In the genomic region with DNA sequence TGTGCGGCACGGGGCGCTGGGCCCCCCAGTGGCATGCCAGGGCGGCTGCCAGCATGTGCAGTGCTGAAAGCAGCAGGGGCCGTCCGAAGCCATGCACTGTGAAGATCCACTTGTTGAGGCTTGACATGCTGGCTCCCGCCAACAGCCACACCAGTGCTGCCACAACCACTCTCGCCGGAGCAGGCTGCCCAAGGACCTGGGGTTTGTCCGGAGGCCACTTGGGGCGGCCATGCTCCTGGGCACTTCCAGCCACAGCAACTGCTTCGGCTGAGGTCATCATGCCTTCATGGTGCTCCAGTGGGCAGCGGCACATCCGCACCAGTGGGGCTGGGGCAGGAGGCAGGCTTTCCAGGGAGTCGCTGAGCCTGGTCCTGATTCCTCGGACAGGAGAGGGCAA, we compare ENCODE assay signal across 8 mouse cellular contexts. TPM values are rescaled to one million over a fixed set of nuclear protein-coding genes. Genes with fewer than 3 reads are reported as not detected.
DNase-seq lines count a peak whose midpoint lies in the region; ATAC-seq and TF ChIP-seq lines count a peak whose summit lies in the region.

No protein-coding gene starts in this region.

- H3K9ac ChIP-seq in MEL (ENCODE audit: control insufficient read depth, low read depth, low read length, poor library complexity, severe bottlenecking): peak overlapping the region; percentile 74
- peak overlapping the region; percentile 51 for H3K9ac ChIP-seq in embryonic facial prominence, embryonic 12.5 days
- H3K9ac ChIP-seq in heart, postnatal 0 days (replicated peaks; ENCODE audit: low read depth, low read length): peak overlapping the region; percentile 58
- H3K9ac ChIP-seq in midbrain, embryonic 11.5 days (ENCODE audit: low read length): peak overlapping the region; percentile 70

- no peak for TF ChIP-seq RAD21 in MEL (IDR thresholded peaks at IDR 0.05; ENCODE audit: low read depth, low read length)

- peaks cover 9 to 30% of the 10 kb centered on the region in 2 experiments; a peak in 3 of 4 replicates for H3K4me1 ChIP-seq in MEL (ENCODE audit: control insufficient read depth in 1 of 2, insufficient read depth in 2 of 2, low read length in 2 of 2)
- H3K4me1 ChIP-seq in embryonic facial prominence, embryonic 12.5 days: peaks cover 24% of the 10 kb centered on the region
- H3K4me1 ChIP-seq in heart, postnatal 0 days (ENCODE audit: control insufficient read depth, insufficient read depth): peaks cover 26% of the 10 kb centered on the region
- peaks cover 33% of the 10 kb centered on the region for H3K4me1 ChIP-seq in limb, embryonic 10.5 days
- peaks cover 17% of the 10 kb centered on the region for H3K4me1 ChIP-seq in midbrain, embryonic 11.5 days (ENCODE audit: control insufficient read depth, insufficient read depth, low read length)

- TF ChIP-seq EP300 in MEL (IDR thresholded peaks at IDR 0.05; ENCODE audit: low read depth in 1 of 2, low read length in 2 of 2): no peak
- TF ChIP-seq EP300 in heart, postnatal 0 days (IDR thresholded peaks at IDR 0.05; ENCODE audit: low read depth): no peak

- H3K4me2 ChIP-seq in embryonic facial prominence, embryonic 12.5 days (replicated peaks): peak overlapping the region; percentile 92
- H3K4me2 ChIP-seq in heart, postnatal 0 days (ENCODE audit: low read depth, low read length): peak overlapping the region; percentile 88
- peak overlapping the region; percentile 89 for H3K4me2 ChIP-seq in midbrain, embryonic 11.5 days

- no peak for TF ChIP-seq CTCF in MEL (IDR thresholded peaks at IDR 0.05 in 2 of 3, conservative IDR thresholded peaks at IDR 0.05 in 1 of 3; ENCODE audit: control insufficient read depth in 1 of 3, insufficient read depth in 1 of 3, low read depth in 2 of 3, low read length in 3 of 3, poor library complexity in 1 of 3, severe bottlenecking in 1 of 3)
- no peak for TF ChIP-seq CTCF in heart, postnatal 0 days (IDR thresholded peaks at IDR 0.05; ENCODE audit: low read depth)

- peaks cover 0 to 10% of the 10 kb centered on the region in 2 experiments; a peak in 2 of 4 replicates for H3K36me3 ChIP-seq in MEL (ENCODE audit: control insufficient read depth in 1 of 2, insufficient read depth in 2 of 2, low read length in 2 of 2)
- H3K36me3 ChIP-seq in embryonic facial prominence, embryonic 12.5 days: no peaks in the 10 kb centered on the region
- H3K36me3 ChIP-seq in heart, postnatal 0 days (replicated peaks; ENCODE audit: control insufficient read depth, insufficient read depth, low read length): no peaks in the 10 kb centered on the region
- H3K36me3 ChIP-seq in limb, embryonic 10.5 days: no peaks in the 10 kb centered on the region
- H3K36me3 ChIP-seq in midbrain, embryonic 11.5 days (ENCODE audit: control insufficient read depth, insufficient read depth, low read length): no peaks in the 10 kb centered on the region

- ATAC-seq in frontal cortex, adult (ENCODE audit: low TSS enrichment): no peak
- no peak for ATAC-seq in embryonic facial prominence, embryonic 12.5 days (ENCODE audit: insufficient number of reproducible peaks, insufficient read depth, low FRiP score, low TSS enrichment)
- no peak; the same call in 1 of the 2 replicates for ATAC-seq in heart, postnatal 0 days (ENCODE audit: insufficient read depth, low read depth)
- ATAC-seq in midbrain, embryonic 11.5 days (ENCODE audit: low FRiP score): 0 out of 2 replicates have a peak, but pooled peaks have one; percentile 10

- H3K4me3 ChIP-seq in MEL (ENCODE audit: control insufficient read depth in 1 of 2, insufficient read depth in 1 of 2, low read depth in 2 of 2, low read length in 2 of 2): peak overlapping the region; percentile 72 to 75
- peak overlapping the region; percentile 53 for H3K4me3 ChIP-seq in embryonic facial prominence, embryonic 12.5 days
- peak overlapping the region; percentile 59 for H3K4me3 ChIP-seq in heart, postnatal 0 days (ENCODE audit: low read depth, low read length)
- H3K4me3 ChIP-seq in limb, embryonic 10.5 days: peak overlapping the region; percentile 72
- H3K4me3 ChIP-seq in midbrain, embryonic 11.5 days (ENCODE audit: low read depth, low read length): peak overlapping the region; percentile 56

- no peak overlapping the region for H3K27ac ChIP-seq in MEL (ENCODE audit: control insufficient read depth, low read depth, low read length)
- H3K27ac ChIP-seq in embryonic facial prominence, embryonic 12.5 days: 0 out of 2 replicates have a peak overlapping the region, but pooled peaks have one; percentile 23
- H3K27ac ChIP-seq in heart, postnatal 0 days (ENCODE audit: low read depth): no peak overlapping the region
- peak overlapping the region; percentile 72 for H3K27ac ChIP-seq in limb, embryonic 10.5 days
- no peak overlapping the region for H3K27ac ChIP-seq in midbrain, embryonic 11.5 days (ENCODE audit: low read depth, low read length)

- no peaks in the 10 kb centered on the region for H3K9me3 ChIP-seq in MEL (replicated peaks; ENCODE audit: insufficient read depth, low read length)
- H3K9me3 ChIP-seq in embryonic facial prominence, embryonic 12.5 days: no peaks in the 10 kb centered on the region
- H3K9me3 ChIP-seq in heart, postnatal 0 days (replicated peaks; ENCODE audit: control insufficient read depth, low read length): no peaks in the 10 kb centered on the region
- H3K9me3 ChIP-seq in limb, embryonic 10.5 days (replicated peaks): no peaks in the 10 kb centered on the region
- H3K9me3 ChIP-seq in midbrain, embryonic 11.5 days (ENCODE audit: control insufficient read depth, low read length): no peaks in the 10 kb centered on the region

- no peak for TF ChIP-seq POLR2A in MEL (IDR thresholded peaks at IDR 0.05; ENCODE audit: control insufficient read depth in 1 of 2, insufficient read depth in 1 of 2, low read depth in 1 of 2, low read length in 2 of 2, poor library complexity in 1 of 2)

- peaks cover 17% of the 10 kb centered on the region for H3K79me2 ChIP-seq in MEL (ENCODE audit: control insufficient read depth, insufficient read depth, low read length, poor library complexity)

- H3K27me3 ChIP-seq in MEL (ENCODE audit: control insufficient read depth in 1 of 2, insufficient read depth in 2 of 2, low read length in 2 of 2): no peaks in the 10 kb centered on the region
- peaks cover 21% of the 10 kb centered on the region for H3K27me3 ChIP-seq in embryonic facial prominence, embryonic 12.5 days
- H3K27me3 ChIP-seq in heart, postnatal 0 days (ENCODE audit: control insufficient read depth, insufficient read depth, low read length): no peaks in the 10 kb centered on the region
- peaks cover 31% of the 10 kb centered on the region for H3K27me3 ChIP-seq in limb, embryonic 10.5 days (ENCODE audit: low read depth, poor library complexity, severe bottlenecking)
- peaks cover 9% of the 10 kb centered on the region; the same call in 1 of the 2 replicates for H3K27me3 ChIP-seq in midbrain, embryonic 11.5 days (ENCODE audit: control insufficient read depth, insufficient read depth, low read length)

- peak; percentile 33 to 40 for DNase-seq in frontal cortex, postnatal 14 days (ENCODE audit: low spot score in 2 of 2)
- peak; percentile 70 for DNase-seq in MEL (ENCODE audit: low read depth, low spot score)
- DNase-seq in heart, postnatal 0 days (ENCODE audit: low spot score): no peak
- peak; percentile 63 for DNase-seq in limb, embryonic 10.5 days (ENCODE audit: low spot score)
- peak; percentile 93 for DNase-seq in midbrain, embryonic 11.5 days (ENCODE audit: low spot score, missing footprints)
- peak; percentile 9 to 14 for DNase-seq in thymus, postnatal 10 days (ENCODE audit: low spot score in 2 of 2)

- 2% methylated on average over 16 of the region's 16 CpGs for WGBS in embryonic facial prominence, embryonic 12.5 days
- 5% methylated on average over 16 of the region's 16 CpGs for WGBS in heart, postnatal 0 days
- WGBS in limb, embryonic 10.5 days: 2% methylated on average over 16 of the region's 16 CpGs
- WGBS in midbrain, embryonic 11.5 days: 1% methylated on average over 15 of the region's 16 CpGs

RNA-seq across cellular contexts. Expression of a gene that starts 1.6 kb away (rescaled TPM):
- 12.1 and 13.4 TPM in 2 replicates for total RNA-seq in MEL (2012; rRNA removed)
- 10 to 100 TPM in 1 of 2 experiments, not detected in 1; 14.0 TPM for polyA plus RNA-seq in MEL (2012; ENCODE audit: insufficient read depth in 1 of 2, insufficient read length in 2 of 2, low read depth in 1 of 2, low replicate concordance in 2 of 2, missing spikeins in 1 of 2)
- 5.1 and 5.2 TPM in 2 replicates for polyA plus RNA-seq in embryonic facial prominence, embryonic 12.5 days (2016; fragmentation: Nextera tagmentation; extraction: Ambion mirVana)
- 9.8 and 11.2 TPM in 2 replicates for total RNA-seq in heart, postnatal 0 days (2014; rRNA removed; ENCODE audit: low replicate concordance)
- 3.0 and 3.2 TPM in 2 replicates for polyA plus RNA-seq in heart, postnatal 0 days (2015; fragmentation: Nextera tagmentation; extraction: Ambion mirVana)
- polyA plus RNA-seq in limb, embryonic 10.5 days (2016; fragmentation: Nextera tagmentation; extraction: Ambion mirVana): 2.5 and 2.6 TPM in 2 replicates
- polyA plus RNA-seq in midbrain, embryonic 11.5 days (2014; fragmentation: Nextera tagmentation; extraction: Ambion mirVana): 3.2 and 3.5 TPM in 2 replicates

RNA-seq across cellular contexts. Expression of a gene that starts 17.8 kb away (rescaled TPM):
- total RNA-seq in MEL (2012; rRNA removed): 0.81 and 0.92 TPM in 2 replicates
- 1 to 10 TPM in 1 of 2 experiments, not detected in 1; 2.2 TPM for polyA plus RNA-seq in MEL (2012; ENCODE audit: insufficient read depth in 1 of 2, insufficient read length in 2 of 2, low read depth in 1 of 2, low replicate concordance in 2 of 2, missing spikeins in 1 of 2)
- 12.7 and 14.7 TPM in 2 replicates for polyA plus RNA-seq in embryonic facial prominence, embryonic 12.5 days (2016; fragmentation: Nextera tagmentation; extraction: Ambion mirVana)
- 10.4 and 14.8 TPM in 2 replicates for total RNA-seq in heart, postnatal 0 days (2014; rRNA removed; ENCODE audit: low replicate concordance)
- 9.8 and 16.5 TPM in 2 replicates for polyA plus RNA-seq in heart, postnatal 0 days (2015; fragmentation: Nextera tagmentation; extraction: Ambion mirVana)
- polyA plus RNA-seq in limb, embryonic 10.5 days (2016; fragmentation: Nextera tagmentation; extraction: Ambion mirVana): 12.9 and 17.0 TPM in 2 replicates
- polyA plus RNA-seq in midbrain, embryonic 11.5 days (2014; fragmentation: Nextera tagmentation; extraction: Ambion mirVana): 20.1 and 21.4 TPM in 2 replicates

RNA-seq across cellular contexts. Expression of a gene that starts 18.0 kb away (rescaled TPM):
- 0.08 and 0.10 TPM in 2 replicates for total RNA-seq in MEL (2012; rRNA removed)
- under 1 TPM in 1 of 2 experiments, not detected in 1; 0.40 TPM for polyA plus RNA-seq in MEL (2012; ENCODE audit: insufficient read depth in 1 of 2, insufficient read length in 2 of 2, low read depth in 1 of 2, low replicate concordance in 2 of 2, missing spikeins in 1 of 2)
- polyA plus RNA-seq in embryonic facial prominence, embryonic 12.5 days (2016; fragmentation: Nextera tagmentation; extraction: Ambion mirVana): 0.14 and 0.33 TPM in 2 replicates
- not detected in 2 replicates for total RNA-seq in heart, postnatal 0 days (2014; rRNA removed; ENCODE audit: low replicate concordance)
- polyA plus RNA-seq in heart, postnatal 0 days (2015; fragmentation: Nextera tagmentation; extraction: Ambion mirVana): 0.11 and 0.12 TPM in 2 replicates
- 0.67 and 0.70 TPM in 2 replicates for polyA plus RNA-seq in limb, embryonic 10.5 days (2016; fragmentation: Nextera tagmentation; extraction: Ambion mirVana)
- polyA plus RNA-seq in midbrain, embryonic 11.5 days (2014; fragmentation: Nextera tagmentation; extraction: Ambion mirVana): 0.57 and 0.64 TPM in 2 replicates

RNA-seq across cellular contexts. Expression of a gene that starts 19.1 kb away (rescaled TPM):
- total RNA-seq in MEL (2012; rRNA removed): 11.4 and 14.1 TPM in 2 replicates
- 10 to 100 TPM in 1 of 2 experiments, not detected in 1; 16.0 TPM for polyA plus RNA-seq in MEL (2012; ENCODE audit: insufficient read depth in 1 of 2, insufficient read length in 2 of 2, low read depth in 1 of 2, low replicate concordance in 2 of 2, missing spikeins in 1 of 2)
- polyA plus RNA-seq in embryonic facial prominence, embryonic 12.5 days (2016; fragmentation: Nextera tagmentation; extraction: Ambion mirVana): 34.6 and 36.1 TPM in 2 replicates
- 110 and 113 TPM in 2 replicates for total RNA-seq in heart, postnatal 0 days (2014; rRNA removed; ENCODE audit: low replicate concordance)
- 67.2 and 67.4 TPM in 2 replicates for polyA plus RNA-seq in heart, postnatal 0 days (2015; fragmentation: Nextera tagmentation; extraction: Ambion mirVana)
- polyA plus RNA-seq in limb, embryonic 10.5 days (2016; fragmentation: Nextera tagmentation; extraction: Ambion mirVana): 19.5 and 23.9 TPM in 2 replicates
- polyA plus RNA-seq in midbrain, embryonic 11.5 days (2014; fragmentation: Nextera tagmentation; extraction: Ambion mirVana): 28.4 and 30.9 TPM in 2 replicates

RNA-seq across cellular contexts. Expression of a gene that starts 49.2 kb away (rescaled TPM):
- total RNA-seq in MEL (2012; rRNA removed): not detected in 2 replicates
- polyA plus RNA-seq in MEL (2012; ENCODE audit: insufficient read depth in 1 of 2, insufficient read length in 2 of 2, low read depth in 1 of 2, low replicate concordance in 2 of 2, missing spikeins in 1 of 2): under 1 TPM in 1 of 2 experiments, not detected in 1; 0.04 TPM
- polyA plus RNA-seq in embryonic facial prominence, embryonic 12.5 days (2016; fragmentation: Nextera tagmentation; extraction: Ambion mirVana): 2.1 TPM in 2 replicates
- 6.3 and 8.9 TPM in 2 replicates for total RNA-seq in heart, postnatal 0 days (2014; rRNA removed; ENCODE audit: low replicate concordance)
- polyA plus RNA-seq in heart, postnatal 0 days (2015; fragmentation: Nextera tagmentation; extraction: Ambion mirVana): 2.9 TPM in 2 replicates
- 0.23 and 0.34 TPM in 2 replicates for polyA plus RNA-seq in limb, embryonic 10.5 days (2016; fragmentation: Nextera tagmentation; extraction: Ambion mirVana)
- polyA plus RNA-seq in midbrain, embryonic 11.5 days (2014; fragmentation: Nextera tagmentation; extraction: Ambion mirVana): 1.5 and 1.6 TPM in 2 replicates

Comparison
In these comparisons a context has a peak if more than half of its experiments do, and no peak if none do; other contexts are left out.
1. H3K27ac ChIP-seq: peak in embryonic facial prominence, embryonic 12.5 days (single experiment) and limb, embryonic 10.5 days (single experiment); none in MEL (single experiment), heart, postnatal 0 days (single experiment) and midbrain, embryonic 11.5 days (single experiment).
2. Peak in every context shown above with its lines, with median percentiles within 50 percentile points of each other: H3K4me3 ChIP-seq, H3K9ac ChIP-seq and H3K4me2 ChIP-seq.